Mouse (Mus musculus) lung, postnatal 0 days (tissue): ENCODE measurements around the gene Hist1h4a. TPM values are rescaled to one million over a fixed set of nuclear protein-coding genes. Genes with fewer than 3 reads are reported as not detected.
A peak's percentile ranks its signal among the peaks of the same experiment; 100 is the strongest.

Experiments
- ATAC-seq: fragments of 200-750 bp; cut with Nextera tagmentation; 2 replicates; pipeline ENCODE4 v1.8.0; 2017; ENCODE audit warnings: moderate library complexity
- DNase-seq: peaks from one replicate; pipeline ENCODE4 v3.0.0-alpha.2; 2016; ENCODE audit warnings: low spot score
- H3K27ac ChIP-seq: fragments of 300-500 bp; sonication (generic); 2 replicates; pipeline ENCODE4 v1.5.1; 2014; ENCODE audit warnings: antibody characterized with exemption, mild to moderate bottlenecking, low read length, mixed read lengths
- H3K27me3 ChIP-seq: fragments of 300-500 bp; sonication (generic); replicated peaks from 2 replicates; pipeline ENCODE4 v1.6.1; 2014; ENCODE audit warnings: low read length, mixed read lengths; ENCODE audit not compliant: insufficient read depth
- H3K36me3 ChIP-seq: fragments of 300-500 bp; sonication (generic); 2 replicates; pipeline ENCODE4 v1.6.1; 2014; ENCODE audit warnings: low read length, mixed read lengths; ENCODE audit not compliant: insufficient read depth
- H3K4me1 ChIP-seq: fragments of 300-500 bp; sonication (generic); 2 replicates; pipeline ENCODE4 v1.6.1; 2014; ENCODE audit warnings: antibody characterized with exemption, low read depth, low read length, mixed read lengths; ENCODE audit not compliant: insufficient read depth
- H3K4me2 ChIP-seq: fragments of 300-500 bp; sonication (generic); replicated peaks from 2 replicates; pipeline ENCODE4 v1.6.1; 2014; ENCODE audit warnings: low read depth, mild to moderate bottlenecking, low read length, moderate library complexity, mixed read lengths
- H3K4me3 ChIP-seq: fragments of 300-500 bp; sonication (generic); 2 replicates; pipeline ENCODE4 v1.5.1; 2014; ENCODE audit warnings: low read depth, low read length
- H3K9ac ChIP-seq: fragments of 300-500 bp; sonication (generic); replicated peaks from 2 replicates; pipeline ENCODE4 v1.6.1; 2014; ENCODE audit warnings: low read depth, mild to moderate bottlenecking
- H3K9me3 ChIP-seq: fragments of 300-500 bp; sonication (generic); 2 replicates; pipeline ENCODE4 v1.6.1; 2016; ENCODE audit warnings: low read length, mixed read lengths
- CTCF ChIP-seq: IDR thresholded peaks from 2 replicates; pipeline ENCODE4 v1.5.1; 2016; ENCODE audit warnings: antibody characterized with exemption, mild to moderate bottlenecking
- EP300 ChIP-seq: IDR thresholded peaks from 2 replicates; pipeline ENCODE4 v1.6.1; 2016; ENCODE audit warnings: antibody characterized with exemption, mild to moderate bottlenecking, control low read depth
- WGBS: fragments of 180-500 bp; shearing (Covaris S2); extraction: QIAGEN DNeasy Blood & Tissue Kit; methylation state at CpG from one replicate; pipeline ENCODE4 v1.1.7; 2014; 5-methylcytosine and 5-hydroxymethylcytosine counted together
- polyA plus RNA-seq: library from polyadenylated mRNA; unstranded; fragments of >200 nt; fragmentation: Nextera tagmentation; extraction: Ambion mirVana; gene quantifications from 2 replicates; pipeline ENCODE4 v1.2.1, GENCODE M21; 2015

Hist1h4a gene
- polyA plus RNA-seq, 1 experiment from 2014 or later: 0.26 TPM

- ATAC-seq: no peak; the same call in 1 of the 2 replicates
Observed at GRCm38 (mm10) chr13:23739922-23740252, 21.1 kb downstream of the Hist1h4a start.

DNA sequence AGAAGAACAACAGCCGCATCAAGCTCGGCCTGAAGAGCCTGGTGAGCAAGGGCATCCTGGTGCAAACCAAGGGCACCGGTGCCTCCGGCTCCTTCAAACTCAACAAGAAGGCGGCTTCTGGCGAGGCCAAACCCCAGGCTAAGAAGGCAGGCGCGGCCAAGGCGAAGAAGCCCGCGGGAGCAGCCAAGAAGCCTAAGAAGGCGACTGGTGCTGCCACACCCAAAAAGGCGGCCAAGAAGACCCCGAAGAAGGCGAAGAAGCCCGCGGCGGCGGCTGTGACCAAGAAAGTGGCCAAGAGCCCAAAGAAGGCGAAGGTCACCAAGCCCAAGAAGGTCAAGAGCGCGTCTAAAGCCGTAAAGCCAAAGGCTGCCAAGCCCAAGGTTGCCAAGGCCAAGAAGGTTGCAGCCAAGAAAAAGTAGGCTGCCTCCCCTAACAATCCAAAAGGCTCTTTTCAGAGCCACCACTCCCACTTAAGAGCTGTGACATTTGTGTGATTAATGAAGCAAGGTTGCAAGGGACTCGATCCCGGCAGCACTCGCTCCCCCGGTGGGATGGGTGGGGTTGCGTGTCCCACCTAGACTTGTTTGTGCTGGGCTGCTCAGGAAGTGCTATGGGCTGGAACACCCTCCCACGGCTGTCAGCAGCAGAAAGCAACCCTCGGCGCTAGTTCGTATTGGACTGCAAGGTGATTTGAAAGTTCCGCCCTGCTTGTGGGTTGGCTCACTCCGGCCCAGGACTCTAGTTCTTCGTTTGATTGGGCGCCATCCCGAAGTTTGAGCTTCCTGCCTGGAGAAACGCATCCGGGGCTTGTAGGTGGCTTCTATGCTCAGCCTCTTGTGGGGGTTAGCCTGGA, 21.7 kb downstream of the Hist1h4a start:
- H3K4me2 ChIP-seq: peak overlapping the region; percentile 90
- ATAC-seq (peak; percentile 85), DNase-seq (peak; percentile 98)
- H3K9ac ChIP-seq: peak overlapping the region; percentile 86
- H3K36me3 ChIP-seq: no peaks in the 10 kb centered on the region
- H3K27me3 ChIP-seq: no peaks in the 10 kb centered on the region
- peak overlapping the region; percentile 71 for H3K4me3 ChIP-seq
- H3K27ac ChIP-seq: peak overlapping the region; percentile 97
- H3K9me3 ChIP-seq: no peaks in the 10 kb centered on the region
- TF ChIP-seq EP300 (peak; percentile 59), CTCF (no peak; the same call in none of the 2 replicates)
- no peaks in the 10 kb centered on the region for H3K4me1 ChIP-seq
- under 1% methylated on average over 39 of the region's 39 CpGs for WGBS

More at GRCm38 (mm10) chr13:23739922-23740252, 21.1 kb downstream of the Hist1h4a start:
- 0% methylated on average over 14 of the region's 14 CpGs for WGBS
- peak overlapping the region; percentile 86 for H3K9ac ChIP-seq
- no peaks in the 10 kb centered on the region for H3K36me3 ChIP-seq
- DNase-seq: no peak
- no peaks in the 10 kb centered on the region for H3K27me3 ChIP-seq
- H3K9me3 ChIP-seq: no peaks in the 10 kb centered on the region
- peak overlapping the region; percentile 90 for H3K4me2 ChIP-seq
- peak overlapping the region; percentile 97 for H3K27ac ChIP-seq
- no peaks in the 10 kb centered on the region for H3K4me1 ChIP-seq
- no peak for TF ChIP-seq EP300
- TF ChIP-seq CTCF: no peak
- peak overlapping the region; percentile 71 for H3K4me3 ChIP-seq

GRCm38 (mm10) chr13:23738677-23739068, 22.4 kb downstream of the Hist1h4a start, which contains the start of gene Hist1h1c:
Gene Hist1h1c (plus strand): TSS chr13:23738808.
- Histone ChIP-seq H3K4me3 (peak within 1 kb of the TSS; percentile 71), H3K36me3 (no peaks in the 10 kb centered on the region), H3K9me3 (no peaks in the 10 kb centered on the region), H3K27me3 (no peaks in the 10 kb centered on the region), H3K4me1 (no peaks in the 10 kb centered on the region), H3K4me2 (peak within 1 kb of the TSS; percentile 90), H3K27ac (peak within 1 kb of the TSS; percentile 97), H3K9ac (peak within 1 kb of the TSS; percentile 86)
- DNase-seq (peak; percentile 96), ATAC-seq (peak; percentile 91)
- TF ChIP-seq EP300 (no peak; the same call in 1 of the 2 replicates), CTCF (no peak; the same call in 1 of the 2 replicates)
- whole genome bisulfite sequencing: 2% methylated on average over 30 of the region's 38 CpGs

- Histone ChIP-seq H3K9me3 (no peaks in the 10 kb centered on the region), H3K4me1 (no peaks in the 10 kb centered on the region), H3K27me3 (no peaks in the 10 kb centered on the region), H3K9ac (peak overlapping the region; percentile 86), H3K4me2 (peak overlapping the region; percentile 90), H3K27ac (peak overlapping the region; percentile 97), H3K4me3 (peak overlapping the region; percentile 71; the same call in 1 of the 2 replicates), H3K36me3 (no peaks in the 10 kb centered on the region)
- ATAC-seq (no peak), DNase-seq (no peak)
- TF ChIP-seq EP300 (no peak), CTCF (no peak)
- WGBS: 23% methylated on average over 4 of the region's 4 CpGs
Observed at GRCm38 (mm10) chr13:23738041-23738440, 23.0 kb downstream of the Hist1h4a start.

- H3K36me3 ChIP-seq: no peaks in the 10 kb centered on the region
- H3K4me3 ChIP-seq: no peak overlapping the region
- H3K9me3 ChIP-seq: no peaks in the 10 kb centered on the region
- DNase-seq (no peak), ATAC-seq (no peak)
- H3K27me3 ChIP-seq: no peaks in the 10 kb centered on the region
- TF ChIP-seq EP300: no peak
- TF ChIP-seq CTCF: no peak
- no peak overlapping the region for H3K9ac ChIP-seq
- H3K27ac ChIP-seq: no peak overlapping the region
- no peak overlapping the region for H3K4me2 ChIP-seq
- H3K4me1 ChIP-seq: no peaks in the 10 kb centered on the region
- WGBS: 90% methylated on average over 5 of the region's 5 CpGs
Observed at GRCm38 (mm10) chr13:23737091-23737490, 23.9 kb downstream of the Hist1h4a start.

GRCm38 (mm10) chr13:23732156-23732804, 28.8 kb downstream of the Hist1h4a start:
- H3K36me3 ChIP-seq: no peaks in the 10 kb centered on the region
- ATAC-seq (0 out of 2 replicates have a peak, but pooled peaks have one; percentile 42), DNase-seq (peak; percentile 86)

More at GRCm38 (mm10) chr13:23732156-23732804, 28.8 kb downstream of the Hist1h4a start:
- 0 out of 2 replicates have a peak, but pooled peaks cover 3% of the 10 kb centered on the region for H3K4me1 ChIP-seq
- TF ChIP-seq EP300 (no peak), CTCF (peak; percentile 90)
- H3K4me2 ChIP-seq: no peak overlapping the region
- no peaks in the 10 kb centered on the region for H3K27me3 ChIP-seq
- 24% methylated on average over 8 of the region's 8 CpGs for WGBS
- H3K9ac ChIP-seq: no peak overlapping the region
- no peaks in the 10 kb centered on the region for H3K9me3 ChIP-seq
- no peak overlapping the region for H3K4me3 ChIP-seq
- no peak overlapping the region for H3K27ac ChIP-seq
